In the genomic region with DNA sequence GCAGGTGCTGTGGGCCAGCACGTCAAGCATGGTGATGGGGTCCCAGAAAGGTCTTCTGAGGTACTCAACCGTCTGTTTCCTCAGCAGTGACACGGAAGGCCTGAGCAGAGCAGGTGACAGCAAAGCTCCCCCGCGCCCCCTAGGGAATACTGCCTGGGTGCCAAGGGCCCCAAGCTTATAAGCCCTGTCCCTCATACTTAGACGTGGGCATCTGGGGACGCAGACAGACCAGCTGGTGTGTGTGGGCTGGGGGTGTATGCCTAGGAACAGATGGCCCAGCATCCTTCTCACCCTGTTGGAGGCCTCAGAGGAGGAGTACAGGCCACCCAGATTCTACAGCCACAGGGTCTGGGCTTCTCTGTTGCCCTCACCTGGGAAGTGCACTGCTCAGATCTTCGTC, we compare ENCODE assay signal across 9 mouse cellular contexts.
A peak's percentile ranks its signal among the peaks of the same experiment; 100 is the strongest.
DNase-seq lines count a peak whose midpoint lies in the region; ATAC-seq lines count a peak whose summit lies in the region.
"Had no signal": no experiment of that assay in that cellular context is flagged by ENCODE, and none has a peak within 500 bp of the region (broad histone marks: within the 10 kb centered on the region; RNA-seq: fewer than 3 reads in every experiment).

No protein-coding gene starts in this region.

- no peak overlapping the region for H3K9ac ChIP-seq in hindbrain, embryonic 15.5 days
- H3K9ac ChIP-seq in hindbrain, embryonic 11.5 days (ENCODE audit: low read depth, low read length), result no peak overlapping the region
- H3K9ac ChIP-seq in midbrain, embryonic 14.5 days (replicated peaks; ENCODE audit: low read length), result no peak overlapping the region

- DNase-seq in hindbrain, embryonic 11.5 days (ENCODE audit: low spot score), result no peak
- peak; percentile 13 for DNase-seq in T-cell, adult 2 months (ENCODE audit: low spot score)
- peak; percentile 89 to 93 for DNase-seq in cerebellum, postnatal 10 days
- DNase-seq in midbrain, embryonic 14.5 days, result no peak
- DNase-seq in embryo, embryonic 11 days, result no peak
- no peak for DNase-seq in kidney, postnatal 25 days

- H3K36me3 ChIP-seq in hindbrain, embryonic 15.5 days, result no peaks in the 10 kb centered on the region
- H3K36me3 ChIP-seq in hindbrain, embryonic 11.5 days (ENCODE audit: control insufficient read depth, insufficient read depth, low read length), result no peaks in the 10 kb centered on the region
- H3K36me3 ChIP-seq in midbrain, embryonic 14.5 days (ENCODE audit: control insufficient read depth, insufficient read depth, low read length), result no peaks in the 10 kb centered on the region

- 0 out of 2 replicates have a peak overlapping the region, but pooled peaks have one; percentile 15 for H3K27ac ChIP-seq in hindbrain, embryonic 15.5 days (replicated peaks)
- H3K27ac ChIP-seq in hindbrain, embryonic 11.5 days (ENCODE audit: low read depth, low read length), result no peak overlapping the region
- no peak overlapping the region for H3K27ac ChIP-seq in midbrain, embryonic 14.5 days (replicated peaks; ENCODE audit: low read depth, low read length)

- H3K4me1 ChIP-seq in hindbrain, embryonic 15.5 days (replicated peaks), result peaks cover 33% of the 10 kb centered on the region; the same call in 1 of the 2 replicates
- no peaks in the 10 kb centered on the region for H3K4me1 ChIP-seq in hindbrain, embryonic 11.5 days (replicated peaks; ENCODE audit: control insufficient read depth, insufficient read depth, low read length)
- H3K4me1 ChIP-seq in midbrain, embryonic 14.5 days (ENCODE audit: control insufficient read depth, insufficient read depth, low read length), result peaks cover 14% of the 10 kb centered on the region

- H3K9me3 ChIP-seq in hindbrain, embryonic 15.5 days, result no peaks in the 10 kb centered on the region
- H3K9me3 ChIP-seq in hindbrain, embryonic 11.5 days (ENCODE audit: control insufficient read depth, low read length), result no peaks in the 10 kb centered on the region
- no peaks in the 10 kb centered on the region for H3K9me3 ChIP-seq in midbrain, embryonic 14.5 days (ENCODE audit: control insufficient read depth, low read length)

- H3K4me3 ChIP-seq in hindbrain, embryonic 15.5 days, result no peak overlapping the region
- H3K4me3 ChIP-seq in hindbrain, embryonic 11.5 days (ENCODE audit: low read depth, low read length), result no peak overlapping the region
- no peak overlapping the region for H3K4me3 ChIP-seq in midbrain, embryonic 14.5 days (replicated peaks; ENCODE audit: low read depth, low read length)
- H3K4me3 ChIP-seq: erythroblast, embryonic 14.5 days had no signal

- H3K4me2 ChIP-seq in hindbrain, embryonic 15.5 days, result no peak overlapping the region
- H3K4me2 ChIP-seq in hindbrain, embryonic 11.5 days (replicated peaks; ENCODE audit: low read depth, low read length), result no peak overlapping the region
- H3K4me2 ChIP-seq in midbrain, embryonic 14.5 days (ENCODE audit: low read length), result no peak overlapping the region

- H3K27me3 ChIP-seq in hindbrain, embryonic 15.5 days, result no peaks in the 10 kb centered on the region
- no peaks in the 10 kb centered on the region for H3K27me3 ChIP-seq in hindbrain, embryonic 11.5 days (ENCODE audit: control insufficient read depth, insufficient read depth, low read length)
- H3K27me3 ChIP-seq in midbrain, embryonic 14.5 days (ENCODE audit: control insufficient read depth, insufficient read depth, low read length), result no peaks in the 10 kb centered on the region

- WGBS in hindbrain, embryonic 15.5 days, result 64% methylated on average over 8 of the region's 8 CpGs
- 84% methylated on average over 8 of the region's 8 CpGs for WGBS in hindbrain, embryonic 11.5 days
- 69% methylated on average over 8 of the region's 8 CpGs for WGBS in midbrain, embryonic 14.5 days

- no peak for ATAC-seq in hindbrain, embryonic 15.5 days (ENCODE audit: low FRiP score, low read depth)
- ATAC-seq in hindbrain, embryonic 11.5 days (ENCODE audit: low FRiP score), result no peak
- peak; percentile 20; the same call in 1 of the 2 replicates for ATAC-seq in midbrain, embryonic 14.5 days (ENCODE audit: low FRiP score, low TSS enrichment)
- ATAC-seq in CD4-positive, CD25-positive, alpha-beta regulatory T cell, adult 4 months, result no peak

Comparison
In these comparisons a context has a peak if more than half of its experiments do, and no peak if none do; other contexts are left out.
1. DNase-seq: peak in T-cell, adult 2 months (single experiment) and cerebellum, postnatal 10 days (2 of 2); none in hindbrain, embryonic 11.5 days (single experiment), midbrain, embryonic 14.5 days (single experiment), embryo, embryonic 11 days (single experiment) and kidney, postnatal 25 days (0 of 2).